Mouse (Mus musculus): ENCODE measurements around the gene Kansl1. TPM values are rescaled to one million over a fixed set of nuclear protein-coding genes. Genes with fewer than 3 reads are reported as not detected.

The Kansl1 gene
- polyA plus RNA-seq, 1 experiment from 2014 or later = 4.8 TPM

GRCm38 (mm10) chr11:104362704-104363103, 106.0 kb downstream of the Kansl1 start:
- Histone ChIP-seq H3K27me3 (no peaks in the 10 kb centered on the region), H3K4me3 (replicated peaks) (no peak overlapping the region), H3K4me1 (replicated peaks) (peaks cover 5% of the 10 kb centered on the region), H3K4me2 (no peak overlapping the region), H3K27ac (no peak overlapping the region), H3K36me3 (peaks cover 12% of the 10 kb centered on the region; the same call in 1 of the 2 replicates), H3K9me3 (replicated peaks) (no peaks in the 10 kb centered on the region), H3K9ac (no peak overlapping the region)
- ATAC-seq (ENCODE audit: low read depth) = no peak
- WGBS (ENCODE audit: insufficient replicate concordance) = 64% methylated on average over 1 of the region's 1 CpGs
- no peak for DNase-seq

- Histone ChIP-seq H3K4me3 (replicated peaks) (no peak overlapping the region), H3K27me3 (no peaks in the 10 kb centered on the region), H3K36me3 (peaks cover 13% of the 10 kb centered on the region), H3K4me2 (no peak overlapping the region), H3K27ac (no peak overlapping the region), H3K9ac (no peak overlapping the region), H3K9me3 (replicated peaks) (no peaks in the 10 kb centered on the region), H3K4me1 (replicated peaks) (peaks cover 5% of the 10 kb centered on the region)
- WGBS (ENCODE audit: insufficient replicate concordance) = 12% methylated on average over 2 of the region's 2 CpGs
- ATAC-seq (ENCODE audit: low read depth) = no peak
- no peak for DNase-seq
Observed at GRCm38 (mm10) chr11:104361790-104362189, 106.9 kb downstream of the Kansl1 start.

- Histone ChIP-seq H3K27ac (no peak overlapping the region), H3K9ac (no peak overlapping the region), H3K9me3 (replicated peaks) (no peaks in the 10 kb centered on the region), H3K4me2 (no peak overlapping the region), H3K36me3 (peaks cover 80% of the 10 kb centered on the region), H3K4me3 (replicated peaks) (no peak overlapping the region), H3K4me1 (replicated peaks) (no peaks in the 10 kb centered on the region), H3K27me3 (no peaks in the 10 kb centered on the region)
- ATAC-seq (ENCODE audit: low read depth) (no peak), DNase-seq (no peak)
- WGBS (ENCODE audit: insufficient replicate concordance) = 52% methylated on average over 3 of the region's 3 CpGs
Observed at GRCm38 (mm10) chr11:104346931-104347330, 121.7 kb downstream of the Kansl1 start.

- Histone ChIP-seq H3K4me3 (replicated peaks) (no peak overlapping the region), H3K4me1 (replicated peaks) (no peaks in the 10 kb centered on the region), H3K27me3 (no peaks in the 10 kb centered on the region), H3K36me3 (peaks cover 72% of the 10 kb centered on the region), H3K9me3 (replicated peaks) (no peaks in the 10 kb centered on the region), H3K9ac (no peak overlapping the region), H3K4me2 (no peak overlapping the region), H3K27ac (no peak overlapping the region)
- no peak for DNase-seq
- 89% methylated on average over 13 of the region's 13 CpGs for WGBS (ENCODE audit: insufficient replicate concordance)
- no peak for ATAC-seq (ENCODE audit: low read depth)
Observed at GRCm38 (mm10) chr11:104334946-104335345, 133.7 kb downstream of the Kansl1 start.

GRCm38 (mm10) chr11:104334115-104334514, 134.5 kb downstream of the Kansl1 start:
- ATAC-seq (ENCODE audit: low read depth) (no peak), DNase-seq (no peak)
- H3K36me3 ChIP-seq = peaks cover 65% of the 10 kb centered on the region
- H3K27ac ChIP-seq = no peak overlapping the region
- H3K27me3 ChIP-seq = no peaks in the 10 kb centered on the region
- no peak overlapping the region for H3K9ac ChIP-seq
- H3K4me2 ChIP-seq = no peak overlapping the region
- H3K4me1 ChIP-seq (replicated peaks) = no peaks in the 10 kb centered on the region
- no peaks in the 10 kb centered on the region for H3K9me3 ChIP-seq (replicated peaks)
- 72% methylated on average over 5 of the region's 5 CpGs for WGBS (ENCODE audit: insufficient replicate concordance)
- H3K4me3 ChIP-seq (replicated peaks) = no peak overlapping the region

GRCm38 (mm10) chr11:104332105-104332504, 136.6 kb downstream of the Kansl1 start:
- Histone ChIP-seq H3K4me2 (no peak overlapping the region), H3K9me3 (replicated peaks) (no peaks in the 10 kb centered on the region), H3K4me3 (replicated peaks) (no peak overlapping the region), H3K9ac (no peak overlapping the region), H3K27me3 (no peaks in the 10 kb centered on the region), H3K27ac (no peak overlapping the region), H3K36me3 (peaks cover 44% of the 10 kb centered on the region), H3K4me1 (replicated peaks) (no peaks in the 10 kb centered on the region)
- ATAC-seq (ENCODE audit: low read depth) = no peak
- no peak for DNase-seq
- WGBS (ENCODE audit: insufficient replicate concordance) = 80% methylated on average over 5 of the region's 5 CpGs

DNA sequence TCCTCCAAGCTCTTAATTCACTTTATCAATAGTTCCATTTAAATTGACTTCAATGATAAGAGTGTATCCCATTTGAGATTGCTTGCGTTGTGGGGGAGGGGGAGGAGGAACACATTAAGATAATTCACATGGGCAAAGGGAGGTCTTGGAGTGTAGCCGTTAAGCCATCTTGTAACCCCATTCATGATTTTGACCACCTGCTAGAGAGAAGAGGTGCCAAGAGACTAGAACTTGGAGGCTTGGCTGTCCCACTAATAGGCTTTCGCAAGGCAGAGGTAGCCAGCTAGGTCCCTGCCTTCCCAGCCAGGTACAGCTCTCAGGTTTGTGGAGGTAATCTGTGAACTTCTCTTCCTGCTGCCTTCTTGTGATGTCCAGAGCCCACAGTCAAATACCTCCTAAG, 137.5 kb downstream of the Kansl1 start:
- H3K36me3 ChIP-seq = peaks cover 38% of the 10 kb centered on the region
- 81% methylated on average over 3 of the region's 3 CpGs for WGBS (ENCODE audit: insufficient replicate concordance)
- no peak overlapping the region for H3K4me3 ChIP-seq (replicated peaks)
- H3K9me3 ChIP-seq (replicated peaks) = no peaks in the 10 kb centered on the region
- no peaks in the 10 kb centered on the region for H3K27me3 ChIP-seq
- H3K9ac ChIP-seq = no peak overlapping the region
- ATAC-seq (ENCODE audit: low read depth) = no peak
- no peak for DNase-seq
- no peak overlapping the region for H3K27ac ChIP-seq
- H3K4me1 ChIP-seq (replicated peaks) = no peaks in the 10 kb centered on the region
- no peak overlapping the region for H3K4me2 ChIP-seq

DNA sequence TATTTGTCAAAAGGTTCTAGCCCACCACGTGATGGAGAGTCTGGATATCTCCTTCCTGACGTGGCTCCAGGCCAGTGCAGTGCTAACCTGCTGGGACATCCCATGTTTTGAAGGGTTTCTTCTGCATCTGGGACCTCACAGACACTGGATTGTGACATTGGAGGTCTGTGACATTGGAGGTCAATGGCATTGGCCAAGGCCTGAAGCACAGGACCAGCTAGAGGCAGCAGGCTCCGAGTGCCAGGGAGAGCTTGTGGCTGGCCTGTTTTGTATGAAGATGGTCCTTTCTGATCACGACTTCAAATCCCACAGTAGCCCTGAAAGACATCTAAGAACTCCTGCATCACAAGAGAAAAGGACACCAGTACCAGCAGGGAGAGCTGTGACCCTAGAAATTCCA, 138.5 kb downstream of the Kansl1 start:
- H3K27ac ChIP-seq = no peak overlapping the region
- H3K4me1 ChIP-seq (replicated peaks) = no peaks in the 10 kb centered on the region
- peaks cover 28% of the 10 kb centered on the region for H3K36me3 ChIP-seq
- no peak overlapping the region for H3K4me3 ChIP-seq (replicated peaks)
- H3K4me2 ChIP-seq = no peak overlapping the region
- ATAC-seq (ENCODE audit: low read depth) = no peak
- DNase-seq = no peak
- H3K27me3 ChIP-seq = no peaks in the 10 kb centered on the region
- WGBS (ENCODE audit: insufficient replicate concordance) = 62% methylated on average over 4 of the region's 4 CpGs
- no peaks in the 10 kb centered on the region for H3K9me3 ChIP-seq (replicated peaks)
- H3K9ac ChIP-seq = no peak overlapping the region

DNA sequence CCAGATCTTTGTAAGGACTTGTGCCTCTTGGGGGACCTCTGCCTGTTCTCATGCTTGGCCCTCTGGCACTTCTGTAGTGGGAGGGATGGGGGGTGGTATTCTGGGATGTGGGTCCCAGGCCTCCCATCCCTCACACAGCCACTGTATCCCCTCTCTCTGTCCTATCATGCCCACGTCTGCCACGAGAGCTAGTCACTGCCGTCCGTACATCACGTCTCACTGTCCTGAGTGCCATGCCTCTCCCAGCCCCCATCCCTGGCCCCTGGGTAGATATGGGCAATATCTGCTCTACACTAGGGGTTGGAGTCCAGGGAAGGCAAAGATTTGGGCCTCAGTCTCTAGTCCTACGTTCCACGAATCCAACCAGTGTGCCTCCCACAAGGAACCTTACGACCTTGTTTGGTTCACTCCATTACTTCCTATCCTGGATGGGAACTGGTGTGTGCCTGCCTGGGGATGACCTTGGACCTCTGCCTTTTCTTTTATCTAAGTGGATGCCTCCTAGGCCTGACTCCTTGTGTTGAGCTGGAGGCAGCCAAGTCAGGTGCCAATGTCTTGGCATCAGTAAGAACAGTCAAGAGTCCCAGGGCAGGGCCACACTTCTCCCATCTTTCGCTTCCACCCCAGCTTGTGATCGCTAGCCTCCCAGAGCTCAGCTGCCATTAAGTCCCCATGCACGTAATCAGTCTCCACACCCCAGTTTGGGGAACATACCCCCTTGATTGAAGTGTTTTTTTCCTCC, 139.3 kb downstream of the Kansl1 start:
- Histone ChIP-seq H3K27ac (no peak overlapping the region), H3K4me3 (replicated peaks) (no peak overlapping the region), H3K4me2 (no peak overlapping the region), H3K27me3 (no peaks in the 10 kb centered on the region), H3K4me1 (replicated peaks) (no peaks in the 10 kb centered on the region), H3K36me3 (peaks cover 20% of the 10 kb centered on the region), H3K9ac (no peak overlapping the region), H3K9me3 (replicated peaks) (no peaks in the 10 kb centered on the region)
- ATAC-seq (ENCODE audit: low read depth) (no peak), DNase-seq (no peak)
- 71% methylated on average over 11 of the region's 11 CpGs for WGBS (ENCODE audit: insufficient replicate concordance)

DNA sequence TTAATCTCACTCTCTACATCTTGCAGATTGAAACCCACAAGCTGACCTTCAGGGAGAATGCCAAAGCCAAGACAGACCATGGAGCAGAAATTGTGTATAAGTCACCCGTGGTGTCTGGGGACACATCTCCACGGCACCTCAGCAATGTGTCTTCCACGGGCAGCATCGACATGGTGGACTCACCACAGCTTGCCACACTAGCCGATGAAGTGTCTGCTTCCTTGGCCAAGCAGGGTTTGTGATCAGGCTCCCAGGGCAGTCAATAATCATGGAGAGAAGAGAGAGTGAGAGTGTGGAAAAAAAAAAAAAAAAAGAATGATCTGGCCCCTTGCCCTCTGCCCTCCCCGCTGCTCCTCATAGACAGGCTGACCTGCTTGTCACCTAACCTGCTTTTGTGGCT, 140.7 kb downstream of the Kansl1 start:
- ATAC-seq (ENCODE audit: low read depth) (no peak), DNase-seq (no peak)
- H3K9me3 ChIP-seq (replicated peaks) = no peaks in the 10 kb centered on the region
- no peaks in the 10 kb centered on the region for H3K4me1 ChIP-seq (replicated peaks)
- 77% methylated on average over 6 of the region's 6 CpGs for WGBS (ENCODE audit: insufficient replicate concordance)
- H3K27ac ChIP-seq = no peak overlapping the region
- H3K4me3 ChIP-seq (replicated peaks) = no peak overlapping the region
- no peak overlapping the region for H3K9ac ChIP-seq
- no peak overlapping the region for H3K4me2 ChIP-seq
- peaks cover 9% of the 10 kb centered on the region for H3K36me3 ChIP-seq
- H3K27me3 ChIP-seq = no peaks in the 10 kb centered on the region

- ATAC-seq (ENCODE audit: low read depth) (no peak), DNase-seq (no peak)
- Histone ChIP-seq H3K9ac (no peak overlapping the region), H3K9me3 (replicated peaks) (no peaks in the 10 kb centered on the region), H3K4me1 (replicated peaks) (no peaks in the 10 kb centered on the region), H3K27ac (no peak overlapping the region), H3K4me3 (replicated peaks) (no peak overlapping the region), H3K4me2 (no peak overlapping the region), H3K27me3 (no peaks in the 10 kb centered on the region), H3K36me3 (peaks cover 4% of the 10 kb centered on the region)
- WGBS (ENCODE audit: insufficient replicate concordance) = 76% methylated on average over 1 of the region's 1 CpGs
Observed at GRCm38 (mm10) chr11:104327462-104327861, 141.2 kb downstream of the Kansl1 start.

DNA sequence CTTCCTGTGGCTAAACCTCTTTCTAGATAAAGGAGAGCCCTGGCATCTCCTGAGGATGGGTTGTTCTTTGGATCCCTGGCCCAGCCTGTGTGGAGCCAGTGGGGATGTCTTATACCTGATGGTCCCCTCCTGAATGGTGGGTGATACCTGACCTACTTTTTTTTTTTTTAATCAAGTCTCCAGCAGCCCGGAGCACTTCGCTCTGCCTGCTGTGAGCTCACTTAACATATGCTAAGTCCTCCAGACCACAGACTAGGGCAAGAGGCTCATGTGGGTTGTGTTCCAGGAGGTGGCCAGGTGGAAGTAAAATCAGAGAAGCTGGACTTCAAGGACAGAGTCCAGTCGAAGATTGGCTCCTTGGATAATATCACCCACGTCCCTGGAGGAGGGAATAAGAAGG, 146.5 kb downstream of the Kansl1 start:
- Histone ChIP-seq H3K4me3 (replicated peaks) (no peak overlapping the region), H3K27ac (no peak overlapping the region), H3K36me3 (no peaks in the 10 kb centered on the region), H3K9me3 (replicated peaks) (no peaks in the 10 kb centered on the region), H3K27me3 (no peaks in the 10 kb centered on the region), H3K4me1 (replicated peaks) (peaks cover 30% of the 10 kb centered on the region), H3K9ac (no peak overlapping the region), H3K4me2 (no peak overlapping the region)
- DNase-seq (no peak), ATAC-seq (ENCODE audit: low read depth) (no peak)
- WGBS (ENCODE audit: insufficient replicate concordance) = 36% methylated on average over 4 of the region's 4 CpGs

All from liver, embryonic 13.5 days (tissue).